Mouse (Mus musculus) neural tube, embryonic 15.5 days (tissue): ENCODE data around the gene Rprd1b. TPM values are rescaled to one million over a fixed set of nuclear protein-coding genes. Genes with fewer than 3 reads are reported as not detected.

Source experiments
- ATAC-seq: fragments of 200-750 bp; cut with Nextera tagmentation; 2 replicates; pipeline ENCODE4 v1.8.0; 2017; ENCODE audit warnings: mild to moderate bottlenecking, moderate TSS enrichment, moderate library complexity; ENCODE audit not compliant: low FRiP score
- H3K27ac ChIP-seq: fragments of 300-500 bp; sonication (generic); replicated peaks from 2 replicates; pipeline ENCODE4 v1.5.1; 2015; ENCODE audit warnings: mild to moderate bottlenecking, inconsistent platforms
- H3K27me3 ChIP-seq: fragments of 300-500 bp; sonication (generic); replicated peaks from 2 replicates; pipeline ENCODE4 v1.6.1; 2015; ENCODE audit warnings: inconsistent platforms
- H3K36me3 ChIP-seq: fragments of 300-500 bp; sonication (generic); 2 replicates; pipeline ENCODE4 v1.6.1; 2015; ENCODE audit warnings: inconsistent platforms
- H3K4me1 ChIP-seq: fragments of 300-500 bp; sonication (generic); 2 replicates; pipeline ENCODE4 v1.6.1; 2015; ENCODE audit warnings: inconsistent platforms
- H3K4me2 ChIP-seq: fragments of 300-500 bp; sonication (generic); 2 replicates; pipeline ENCODE4 v1.6.1; 2015; ENCODE audit warnings: inconsistent platforms, mild to moderate bottlenecking, moderate library complexity
- H3K4me3 ChIP-seq: fragments of 300-500 bp; sonication (generic); replicated peaks from 2 replicates; pipeline ENCODE4 v1.5.1; 2015; ENCODE audit warnings: mild to moderate bottlenecking, inconsistent platforms
- H3K9ac ChIP-seq: fragments of 300-500 bp; sonication (generic); replicated peaks from 2 replicates; pipeline ENCODE4 v1.6.1; 2015; ENCODE audit warnings: mild to moderate bottlenecking, inconsistent platforms
- H3K9me3 ChIP-seq: fragments of 300-500 bp; sonication (generic); replicated peaks from 2 replicates; pipeline ENCODE4 v1.6.1; 2016; ENCODE audit warnings: inconsistent platforms
- WGBS: fragments of 180-500 bp; shearing (Covaris S2); methylation state at CpG from one replicate; pipeline ENCODE4 v1.1.7; 2015; ENCODE audit warnings: mixed read lengths; 5-methylcytosine and 5-hydroxymethylcytosine counted together
- polyA plus RNA-seq: library from polyadenylated mRNA; unstranded; fragments of >200 nt; fragmentation: Nextera tagmentation; extraction: Ambion mirVana; gene quantifications from 2 replicates; pipeline ENCODE4 v1.2.1, GENCODE M21; 2015

Rprd1b gene
- polyA plus RNA-seq, 1 experiment from 2014 or later, result 28.5 TPM

DNA sequence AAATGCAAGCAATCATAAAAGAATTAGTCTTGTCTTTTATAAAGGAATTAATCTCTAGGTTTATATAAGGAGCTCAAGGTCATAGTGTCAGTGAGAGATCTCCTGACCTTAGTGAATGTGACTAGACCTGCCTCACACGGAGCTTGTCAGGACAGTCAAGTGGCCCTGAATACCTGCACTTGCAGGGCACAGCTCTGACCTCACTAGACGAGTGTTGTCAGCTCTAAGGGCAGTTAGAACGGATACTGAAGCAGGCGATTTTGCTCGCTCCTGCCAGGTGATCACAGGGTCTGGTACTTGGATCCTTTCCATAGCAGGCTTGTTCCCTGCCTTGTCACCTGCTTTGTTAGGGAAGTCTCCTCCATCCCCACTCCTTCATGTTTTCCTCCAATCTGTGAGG is 36.8 kb downstream of the Rprd1b start:
- Histone ChIP-seq H3K4me1 (peaks cover 11% of the 10 kb centered on the region; the same call in 1 of the 2 replicates), H3K36me3 (peaks cover 45% of the 10 kb centered on the region), H3K27me3 (no peaks in the 10 kb centered on the region), H3K4me3 (no peak overlapping the region), H3K9me3 (no peaks in the 10 kb centered on the region), H3K9ac (no peak overlapping the region), H3K27ac (no peak overlapping the region), H3K4me2 (no peak overlapping the region)
- ATAC-seq, result no peak
- 91% methylated on average over 5 of the region's 5 CpGs for WGBS

DNA sequence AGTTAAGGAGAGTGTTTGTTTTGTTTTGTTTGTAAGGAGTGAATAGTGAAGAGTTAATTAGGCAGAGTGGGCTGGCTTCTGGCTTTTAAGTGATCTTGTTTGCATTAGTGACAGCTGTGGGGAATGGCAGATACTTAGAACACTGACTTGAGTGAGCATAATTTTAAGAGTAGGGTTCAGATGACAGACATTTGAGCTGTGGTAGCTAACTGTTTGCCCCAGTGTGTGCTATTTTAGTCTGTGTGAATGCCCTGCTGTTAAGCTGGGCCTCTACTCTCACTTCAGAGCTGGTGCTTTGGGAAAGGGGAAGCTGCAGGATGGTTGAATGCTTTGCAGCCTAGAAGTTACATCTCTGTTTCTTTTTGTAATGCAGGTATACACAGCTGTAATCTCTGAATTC is 38.2 kb downstream of the Rprd1b start:
- Histone ChIP-seq H3K27me3 (no peaks in the 10 kb centered on the region), H3K9ac (no peak overlapping the region), H3K36me3 (peaks cover 49% of the 10 kb centered on the region), H3K4me2 (no peak overlapping the region), H3K4me1 (peaks cover 9% of the 10 kb centered on the region; the same call in 1 of the 2 replicates), H3K4me3 (no peak overlapping the region), H3K27ac (no peak overlapping the region), H3K9me3 (no peaks in the 10 kb centered on the region)
- ATAC-seq, result no peak

DNA sequence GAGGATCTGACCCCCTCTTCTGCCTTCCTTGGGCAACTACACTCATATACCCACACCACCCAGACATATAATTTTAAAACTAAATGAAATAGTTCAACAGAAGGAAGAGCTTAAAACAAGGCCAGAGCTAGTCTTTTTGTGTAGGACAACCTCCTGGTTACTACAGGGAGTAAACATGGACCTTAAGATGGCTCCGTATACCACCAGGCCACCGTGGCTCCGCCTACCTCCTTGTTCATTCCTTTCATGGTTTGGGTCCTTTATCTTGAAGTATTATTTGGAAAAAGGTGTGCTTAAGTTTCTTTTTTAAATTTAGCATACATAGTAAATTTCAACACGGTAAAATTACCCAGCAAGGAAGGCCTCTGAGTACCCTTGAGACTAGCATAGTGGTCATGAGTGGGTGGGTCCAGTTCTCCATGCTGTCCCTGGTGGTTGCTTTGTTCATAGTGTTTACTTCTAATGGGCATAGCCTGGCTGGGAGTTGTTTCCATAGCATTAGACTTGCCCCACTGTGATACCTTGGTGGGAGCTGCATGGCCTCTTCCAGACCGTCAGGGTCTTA is 39.0 kb downstream of the Rprd1b start:
- Histone ChIP-seq H3K27me3 (no peaks in the 10 kb centered on the region), H3K36me3 (peaks cover 46% of the 10 kb centered on the region), H3K27ac (no peak overlapping the region), H3K4me1 (peaks cover 9% of the 10 kb centered on the region; the same call in 1 of the 2 replicates), H3K4me2 (no peak overlapping the region), H3K9me3 (no peaks in the 10 kb centered on the region), H3K4me3 (no peak overlapping the region), H3K9ac (no peak overlapping the region)
- no peak for ATAC-seq
- 94% methylated on average over 5 of the region's 5 CpGs for WGBS

DNA sequence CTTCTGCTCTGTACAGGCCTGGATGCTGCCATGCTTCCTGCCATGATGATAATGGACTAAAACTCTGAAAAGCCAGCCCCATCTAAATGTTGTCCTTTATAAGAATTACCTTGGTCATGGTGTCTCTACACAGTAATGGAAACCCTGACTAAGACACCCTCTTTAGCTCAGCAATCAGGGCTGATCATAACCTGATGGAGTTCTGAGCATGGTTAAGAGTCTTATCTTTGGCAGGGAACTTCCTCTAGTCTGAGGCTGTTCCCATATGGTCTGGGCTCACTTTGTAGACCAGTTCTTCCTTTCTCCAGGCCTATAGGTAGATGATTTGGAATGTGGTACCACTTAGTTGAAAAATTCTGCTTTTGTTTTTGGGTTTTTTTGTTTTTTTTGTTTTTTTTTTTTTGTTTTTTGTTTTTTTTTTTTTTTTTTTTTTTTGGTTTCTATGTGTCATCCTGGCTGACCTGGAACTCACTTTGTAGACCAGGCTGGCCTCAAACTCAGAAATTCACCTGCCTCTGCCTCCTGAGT is 40.2 kb downstream of the Rprd1b start:
- no peaks in the 10 kb centered on the region for H3K27me3 ChIP-seq
- H3K36me3 ChIP-seq, result peaks cover 46% of the 10 kb centered on the region

DNA sequence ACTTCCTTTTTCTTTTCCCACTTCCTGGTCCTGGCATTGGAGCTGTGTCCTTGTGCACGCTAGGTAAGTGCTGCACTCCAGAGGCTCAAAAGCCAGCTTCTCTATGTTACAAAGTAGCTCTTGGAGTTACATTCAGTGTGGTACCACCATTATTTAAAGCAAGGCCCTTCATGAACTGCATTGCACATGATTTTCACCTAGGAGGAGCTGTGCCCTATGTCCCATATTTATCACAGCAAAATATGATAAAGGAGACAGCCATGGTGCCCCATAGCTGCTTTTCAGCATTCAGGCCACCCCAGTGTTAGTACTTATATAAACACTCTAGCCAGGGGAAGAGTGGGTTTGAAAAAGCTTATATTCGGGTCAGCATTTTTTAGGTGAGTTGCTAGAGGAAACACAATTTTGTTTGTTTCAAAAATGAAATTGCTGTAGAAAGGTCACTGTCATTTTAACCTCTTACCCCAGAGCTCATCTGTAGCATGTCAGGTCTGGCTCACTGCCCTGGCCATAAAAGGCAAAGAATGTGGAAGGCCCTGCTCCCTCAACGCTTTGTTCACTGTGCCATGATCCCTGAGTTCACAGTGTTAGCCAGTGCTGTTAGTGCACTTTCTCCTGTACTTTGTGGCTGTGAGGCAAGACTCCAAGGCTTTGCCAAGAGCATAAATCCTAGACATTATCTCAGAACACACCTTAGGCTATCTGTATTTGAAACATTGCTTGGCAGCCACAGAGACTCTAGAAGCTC is 42.8 kb downstream of the Rprd1b start:
- no peak for ATAC-seq
- H3K4me1 ChIP-seq, result no peaks in the 10 kb centered on the region
- no peak overlapping the region for H3K9ac ChIP-seq
- H3K4me2 ChIP-seq, result no peak overlapping the region
- no peak overlapping the region for H3K4me3 ChIP-seq
- H3K9me3 ChIP-seq, result no peaks in the 10 kb centered on the region
- 77% methylated on average over 3 of the region's 3 CpGs for WGBS
- no peaks in the 10 kb centered on the region for H3K27me3 ChIP-seq
- no peak overlapping the region for H3K27ac ChIP-seq
- H3K36me3 ChIP-seq, result peaks cover 53% of the 10 kb centered on the region

More for the DNA sequence above, 40.2 kb downstream of the Rprd1b start:
- Histone ChIP-seq H3K4me2 (no peak overlapping the region), H3K27ac (no peak overlapping the region), H3K9ac (no peak overlapping the region), H3K4me3 (no peak overlapping the region), H3K9me3 (no peaks in the 10 kb centered on the region), H3K4me1 (peaks cover 9% of the 10 kb centered on the region; the same call in 1 of the 2 replicates)
- no peak for ATAC-seq

DNA sequence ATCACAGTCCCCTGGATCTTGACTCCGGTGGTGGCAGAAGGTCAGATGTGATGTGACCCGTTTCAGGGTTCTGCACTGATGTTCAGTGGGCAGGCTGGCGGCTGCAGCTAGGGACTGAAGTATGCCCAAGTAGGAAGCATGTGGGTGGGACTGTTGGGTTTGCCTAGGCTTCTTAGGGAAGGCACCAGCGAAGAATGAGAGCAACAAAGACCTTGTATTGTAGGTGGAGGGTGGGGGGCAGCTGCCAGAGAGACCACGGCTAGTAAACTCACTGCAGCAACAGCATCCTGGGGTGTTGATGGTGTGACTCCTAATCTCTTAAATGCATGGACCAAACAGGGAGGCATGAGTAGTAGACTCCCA is 43.3 kb downstream of the Rprd1b start:
- Histone ChIP-seq H3K9me3 (no peaks in the 10 kb centered on the region), H3K36me3 (peaks cover 57% of the 10 kb centered on the region), H3K27ac (no peak overlapping the region), H3K9ac (no peak overlapping the region), H3K4me1 (no peaks in the 10 kb centered on the region), H3K4me3 (no peak overlapping the region), H3K27me3 (no peaks in the 10 kb centered on the region), H3K4me2 (no peak overlapping the region)
- 86% methylated on average over 5 of the region's 5 CpGs for WGBS
- ATAC-seq, result no peak

DNA sequence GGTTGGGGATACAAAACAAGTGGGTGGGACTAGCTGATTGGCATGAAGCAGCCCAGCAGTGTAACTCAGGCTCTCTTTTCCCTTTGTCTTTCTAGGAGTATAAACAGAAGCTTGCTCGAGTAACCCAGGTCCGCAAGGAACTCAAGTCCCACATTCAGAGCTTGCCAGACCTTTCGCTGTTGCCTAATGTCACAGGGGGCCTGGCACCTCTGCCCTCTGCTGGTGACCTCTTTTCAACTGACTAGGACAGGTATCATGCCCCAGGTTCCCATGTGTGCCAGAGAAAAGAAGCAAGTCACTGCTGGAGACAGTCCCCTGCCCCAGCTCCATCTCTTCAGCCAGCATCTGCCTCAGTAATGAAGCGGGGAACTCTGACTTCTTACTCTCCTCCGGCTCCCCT is 46.5 kb downstream of the Rprd1b start:
- ATAC-seq, result no peak
- 95% methylated on average over 5 of the region's 5 CpGs for WGBS
- Histone ChIP-seq H3K27ac (no peak overlapping the region), H3K4me2 (no peak overlapping the region), H3K9me3 (no peaks in the 10 kb centered on the region), H3K4me3 (no peak overlapping the region), H3K27me3 (no peaks in the 10 kb centered on the region), H3K9ac (no peak overlapping the region), H3K4me1 (peaks cover 8% of the 10 kb centered on the region), H3K36me3 (peaks cover 57% of the 10 kb centered on the region)

DNA sequence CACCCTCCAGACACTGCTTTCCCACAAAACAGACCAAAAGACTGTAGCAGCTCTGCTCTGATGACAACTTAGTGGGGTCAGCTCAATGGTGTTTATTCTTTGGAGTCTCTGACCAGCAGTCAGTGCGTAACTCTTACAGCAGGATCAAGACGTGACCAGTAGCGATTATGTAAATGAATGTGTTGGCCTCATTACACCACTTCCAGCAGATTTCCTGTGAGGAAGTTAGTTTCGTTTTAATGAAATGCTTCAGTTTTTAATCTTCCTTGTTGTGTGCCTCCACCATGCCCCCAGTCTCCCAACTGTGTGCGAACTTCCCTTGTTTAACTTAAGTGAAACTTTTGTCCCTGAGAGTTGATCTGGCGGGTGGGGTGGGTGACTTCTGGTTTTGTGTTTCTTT is 48.4 kb downstream of the Rprd1b start:
- 0 out of 2 replicates have a peak overlapping the region, but pooled peaks have one; percentile 15 for H3K27ac ChIP-seq
- H3K4me1 ChIP-seq, result peaks cover 11% of the 10 kb centered on the region
- H3K4me2 ChIP-seq, result no peak overlapping the region
- ATAC-seq, result no peak
- H3K4me3 ChIP-seq, result no peak overlapping the region
- H3K27me3 ChIP-seq, result no peaks in the 10 kb centered on the region
- 87% methylated on average over 6 of the region's 6 CpGs for WGBS
- peaks cover 40% of the 10 kb centered on the region for H3K36me3 ChIP-seq
- H3K9ac ChIP-seq, result no peak overlapping the region
- no peaks in the 10 kb centered on the region for H3K9me3 ChIP-seq

DNA sequence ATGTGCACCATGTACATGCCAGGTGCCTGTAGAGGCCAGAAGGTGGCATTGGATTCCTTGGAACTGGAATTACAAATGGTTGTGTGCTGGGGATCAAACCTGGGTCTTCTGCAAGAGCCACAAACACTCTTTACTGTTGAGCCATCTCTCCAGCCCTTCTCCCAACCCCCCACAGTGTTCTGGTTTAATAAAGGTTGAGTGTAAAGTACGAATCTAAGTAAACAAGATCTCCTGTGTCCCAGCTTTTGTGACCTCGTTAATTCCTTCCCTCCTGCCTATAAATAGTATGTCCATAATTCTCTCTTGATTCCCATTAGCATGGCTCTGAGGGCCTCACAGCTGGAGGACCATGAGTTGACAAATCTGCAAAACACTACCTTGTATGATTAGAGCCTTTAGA is 49.7 kb downstream of the Rprd1b start:
- H3K4me3 ChIP-seq, result no peak overlapping the region
- H3K4me2 ChIP-seq, result no peak overlapping the region
- H3K9me3 ChIP-seq, result no peaks in the 10 kb centered on the region
- no peak for ATAC-seq
- H3K4me1 ChIP-seq, result peaks cover 11% of the 10 kb centered on the region
- H3K36me3 ChIP-seq, result peaks cover 36% of the 10 kb centered on the region
- 38% methylated on average over 2 of the region's 2 CpGs for WGBS
- no peaks in the 10 kb centered on the region for H3K27me3 ChIP-seq
- H3K9ac ChIP-seq, result no peak overlapping the region
- peak overlapping the region; percentile 54 for H3K27ac ChIP-seq

DNA sequence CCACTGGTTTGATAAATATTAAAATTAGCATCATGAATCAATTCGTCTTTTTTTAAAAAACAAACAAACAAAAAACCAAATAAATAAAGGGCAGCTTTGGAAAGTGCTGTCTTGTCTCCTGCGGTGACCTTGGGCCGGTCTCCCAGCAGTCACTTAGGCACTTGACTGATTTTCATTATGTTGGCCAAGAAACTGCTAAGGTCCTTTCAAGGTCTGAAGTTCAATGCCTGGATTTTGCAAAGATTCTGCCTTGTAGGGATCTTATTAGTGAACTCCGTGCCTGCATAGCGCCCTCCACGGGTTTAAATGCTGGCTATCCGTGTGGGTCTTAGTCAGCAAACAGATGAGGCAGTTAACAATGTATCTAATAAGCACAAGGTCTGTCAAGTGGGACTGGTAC is 50.7 kb downstream of the Rprd1b start:
- H3K9ac ChIP-seq, result no peak overlapping the region
- ATAC-seq, result no peak
- peaks cover 11% of the 10 kb centered on the region for H3K4me1 ChIP-seq
- H3K27me3 ChIP-seq, result no peaks in the 10 kb centered on the region
- no peaks in the 10 kb centered on the region for H3K9me3 ChIP-seq
- H3K36me3 ChIP-seq, result peaks cover 34% of the 10 kb centered on the region
- H3K4me2 ChIP-seq, result no peak overlapping the region
- 0 out of 2 replicates have a peak overlapping the region, but pooled peaks have one; percentile 41 for H3K27ac ChIP-seq
- 74% methylated on average over 7 of the region's 7 CpGs for WGBS
- H3K4me3 ChIP-seq, result no peak overlapping the region

DNA sequence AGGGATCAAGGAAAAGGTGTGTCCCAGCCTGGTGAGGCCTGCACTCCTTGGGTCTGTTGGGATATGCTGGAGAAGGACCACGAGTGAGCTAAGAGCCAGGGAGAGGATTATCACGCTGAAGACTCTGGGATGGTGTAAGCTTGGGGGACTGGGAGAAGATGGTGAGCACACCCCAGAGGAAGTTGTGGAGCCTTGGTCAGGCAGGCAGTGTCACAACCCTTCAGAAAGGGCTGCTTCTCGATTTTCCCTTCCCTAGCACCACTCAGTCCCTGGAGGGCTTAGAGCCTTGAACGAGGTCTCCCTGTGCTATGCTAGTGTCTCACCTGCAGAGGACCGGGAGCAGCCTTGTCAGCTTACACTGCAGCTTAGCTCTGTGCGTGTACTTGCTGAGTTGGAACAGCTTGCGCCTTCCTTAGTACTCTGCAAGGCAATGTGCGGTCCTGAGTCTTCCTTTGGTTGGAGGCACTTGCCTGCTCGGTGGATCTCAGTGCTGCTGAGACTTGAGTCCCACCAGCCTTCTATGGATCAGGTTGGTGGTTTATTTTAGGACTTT is 51.6 kb downstream of the Rprd1b start:
- Histone ChIP-seq H3K4me2 (no peak overlapping the region), H3K9me3 (no peaks in the 10 kb centered on the region), H3K27me3 (no peaks in the 10 kb centered on the region), H3K4me3 (no peak overlapping the region), H3K9ac (no peak overlapping the region), H3K27ac (0 out of 2 replicates have a peak overlapping the region, but pooled peaks have one; percentile 3), H3K36me3 (peaks cover 28% of the 10 kb centered on the region), H3K4me1 (peaks cover 11% of the 10 kb centered on the region)
- ATAC-seq, result peak; percentile 59; the same call in 1 of the 2 replicates
- WGBS, result 61% methylated on average over 9 of the region's 9 CpGs
